Mouse (Mus musculus): ENCODE data around the gene Gys2. TPM values are rescaled to one million over a fixed set of nuclear protein-coding genes. Genes with fewer than 3 reads are reported as not detected.

The Gys2 gene
- polyA plus RNA-seq, 1 experiment: not detected

GRCm38 (mm10) chr6:142378576-142379330 is 94.2 kb downstream of the Gys2 start:
- TF ChIP-seq POLR2A (IDR thresholded peaks at IDR 0.05; ENCODE audit: low read depth, low read length) (no peak), CTCF (IDR thresholded peaks at IDR 0.05; ENCODE audit: extremely low read depth, insufficient read length, insufficient replicate concordance, low read depth, low read length) (no peak)
- Histone ChIP-seq H3K27me3 (ENCODE audit: control insufficient read depth, insufficient read depth, low read length) (no peaks in the 10 kb centered on the region), H3K36me3 (ENCODE audit: control insufficient read depth, insufficient read depth, low read length) (peaks cover 16% of the 10 kb centered on the region), H3K27ac (ENCODE audit: insufficient read depth, low read depth, low read length) (no peak overlapping the region), H3K4me3 (ENCODE audit: low read depth, low read length) (no peak overlapping the region), H3K4me1 (ENCODE audit: control insufficient read depth, insufficient read depth, insufficient read length, low read length) (no peaks in the 10 kb centered on the region)
- WGBS: 87% methylated on average over 8 of the region's 8 CpGs

- no peaks in the 10 kb centered on the region for H3K27me3 ChIP-seq (ENCODE audit: control insufficient read depth, insufficient read depth, low read length)
- no peak overlapping the region for H3K4me3 ChIP-seq (ENCODE audit: low read depth, low read length)
- H3K36me3 ChIP-seq (ENCODE audit: control insufficient read depth, insufficient read depth, low read length): peaks cover 19% of the 10 kb centered on the region
- no peaks in the 10 kb centered on the region for H3K4me1 ChIP-seq (ENCODE audit: control insufficient read depth, insufficient read depth, insufficient read length, low read length)
- TF ChIP-seq POLR2A (IDR thresholded peaks at IDR 0.05; ENCODE audit: low read depth, low read length): no peak
- TF ChIP-seq CTCF (IDR thresholded peaks at IDR 0.05; ENCODE audit: extremely low read depth, insufficient read length, insufficient replicate concordance, low read depth, low read length): no peak
- 55% methylated on average over 1 of the region's 1 CpGs for WGBS
- H3K27ac ChIP-seq (ENCODE audit: insufficient read depth, low read depth, low read length): no peak overlapping the region
These were observed 95.8 kb downstream of the Gys2 start for GRCm38 (mm10) chr6:142377081-142377480.

Other genes with a start within 250 kb of the Gys2 start
- gene Iapp, start 174.7 kb downstream of the Gys2 start, polyA plus RNA-seq (2012; rRNA removed): 1.8 and 2.1 TPM in 2 replicates
- gene Slco1a5, start 150.1 kb downstream of the Gys2 start, polyA plus RNA-seq (2012; rRNA removed): not detected in 2 replicates
- gene Pyroxd1, start 127.5 kb downstream of the Gys2 start, polyA plus RNA-seq (2012; rRNA removed): 3.4 and 5.6 TPM in 2 replicates
- gene Recql, start 86.0 kb downstream of the Gys2 start, polyA plus RNA-seq (2012; rRNA removed): 1.5 and 2.1 TPM in 2 replicates
- 0.98 and 1.9 TPM in 2 replicates for gene Golt1b, start 85.9 kb downstream of the Gys2 start, polyA plus RNA-seq (2012; rRNA removed)
- gene Spx, start 59.7 kb downstream of the Gys2 start, polyA plus RNA-seq (2012; rRNA removed): 0.24 and 0.85 TPM in 2 replicates
- 10.4 and 15.4 TPM in 2 replicates for gene Ldhb, start 34.8 kb upstream of the Gys2 start, polyA plus RNA-seq (2012; rRNA removed)
- gene Kcnj8, start 98.5 kb upstream of the Gys2 start, polyA plus RNA-seq (2012; rRNA removed): 5.5 and 6.4 TPM in 2 replicates
- gene Abcc9, start 229.2 kb upstream of the Gys2 start, polyA plus RNA-seq (2012; rRNA removed): 1.6 and 1.9 TPM in 2 replicates